ENCODE assay signal across 23 mouse cellular contexts in the genomic region with DNA sequence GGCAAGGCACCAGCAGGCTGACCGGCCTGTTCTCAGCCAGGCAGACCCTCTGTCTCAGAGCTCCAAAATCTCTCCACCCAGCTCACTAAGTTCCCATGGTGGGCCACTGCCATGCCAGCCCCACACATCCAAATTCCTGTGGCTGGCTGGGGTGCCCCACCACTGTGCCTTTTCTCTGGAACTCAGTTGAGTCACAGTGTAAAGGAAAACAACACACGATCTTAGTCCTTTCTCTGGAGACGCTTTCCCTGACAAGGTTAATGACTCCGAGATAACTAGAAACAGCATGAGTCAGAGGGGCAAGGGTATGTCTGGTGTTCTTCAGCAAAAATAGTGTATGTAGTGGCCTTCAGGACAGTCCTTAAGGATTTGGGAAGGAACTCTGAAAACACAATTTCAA. TPM values are rescaled to one million over a fixed set of nuclear protein-coding genes. Genes with fewer than 3 reads are reported as not detected.
A peak's percentile ranks its signal among the peaks of the same experiment; 100 is the strongest.
DNase-seq lines count a peak whose midpoint lies in the region; ATAC-seq and TF ChIP-seq lines count a peak whose summit lies in the region.
"Had no signal": no experiment of that assay in that cellular context is flagged by ENCODE, and none has a peak within 500 bp of the region (broad histone marks: within the 10 kb centered on the region; RNA-seq: fewer than 3 reads in every experiment).

No protein-coding gene starts in this region.

- no peaks in the 10 kb centered on the region for H3K36me3 ChIP-seq in stomach, postnatal 0 days (ENCODE audit: control insufficient read depth, insufficient read depth, low read length)
- H3K36me3 ChIP-seq: embryonic facial prominence, embryonic 13.5 days; heart, embryonic 10.5 days; hindbrain, embryonic 12.5 days had no signal

- H3K27me3 ChIP-seq in stomach, postnatal 0 days (ENCODE audit: control insufficient read depth, insufficient read depth, low read length): no peaks in the 10 kb centered on the region
- H3K27me3 ChIP-seq: embryonic facial prominence, embryonic 13.5 days; forebrain, embryonic 13.5 days; hindbrain, embryonic 12.5 days had no signal

- no peak overlapping the region for H3K27ac ChIP-seq in stomach, postnatal 0 days (replicated peaks)
- H3K27ac ChIP-seq: embryonic facial prominence, embryonic 13.5 days; forebrain, embryonic 13.5 days; gastrocnemius, adult 2 months; heart, embryonic 10.5 days; hindbrain, embryonic 12.5 days had no signal

- no peak overlapping the region for H3K9ac ChIP-seq in stomach, postnatal 0 days (ENCODE audit: low read length)
- H3K9ac ChIP-seq: embryonic facial prominence, embryonic 13.5 days; forebrain, embryonic 13.5 days; hindbrain, embryonic 12.5 days had no signal

- no peak overlapping the region for H3K4me2 ChIP-seq in stomach, postnatal 0 days (replicated peaks; ENCODE audit: low read depth)
- H3K4me2 ChIP-seq: embryonic facial prominence, embryonic 13.5 days; forebrain, embryonic 13.5 days; hindbrain, embryonic 12.5 days had no signal

- peak; percentile 20 to 72 for DNase-seq in adrenal gland, adult (ENCODE audit: inconsistent age in 2 of 2, low spot score in 1 of 2)
- DNase-seq in adrenal gland, postnatal 4 days (ENCODE audit: low spot score in 2 of 2): no peak
- DNase-seq in 3134 (ENCODE audit: extremely low read depth, insufficient read length, low spot score): peak; percentile 40
- DNase-seq in NIH3T3 (ENCODE audit: low read depth): peak; percentile 47
- peak; percentile 12 to 20 for DNase-seq in adrenal gland, postnatal 36 days
- DNase-seq in stomach, postnatal 0 days (ENCODE audit: low spot score): no peak
- DNase-seq in right cerebral cortex, adult 18-20 months: no peak
- no peak for DNase-seq in heart, adult 18-20 months
- DNase-seq: cerebellum, adult 18-20 months; cerebellum, adult 9-11 months; cerebellum, postnatal 36 days; gastrocnemius, adult 2 months; gastrocnemius, postnatal 25 days; heart, postnatal 10 days; heart, postnatal 4 days had no signal

- no peak for ATAC-seq in stomach, postnatal 0 days (ENCODE audit: low FRiP score, low TSS enrichment)
- ATAC-seq: activated CD4-positive, CD25-positive, alpha-beta regulatory T cell, adult 4 months; forebrain, embryonic 13.5 days; hindbrain, embryonic 16.5 days; inflammation-experienced regulatory T-cells, adult 6 months; intestine, postnatal 0 days had no signal

- TF ChIP-seq EP300 in stomach, postnatal 0 days (optimal IDR thresholded peaks at IDR 0.05): no peak

- H3K4me3 ChIP-seq in stomach, postnatal 0 days (ENCODE audit: low read depth, low read length): no peak overlapping the region
- H3K4me3 ChIP-seq: embryonic facial prominence, embryonic 13.5 days; forebrain, embryonic 13.5 days; gastrocnemius, adult 2 months; heart, embryonic 10.5 days; hindbrain, embryonic 12.5 days had no signal

- WGBS in stomach, postnatal 0 days: 53% methylated on average over 4 of the region's 4 CpGs

- no peak for TF ChIP-seq CTCF in stomach, postnatal 0 days (IDR thresholded peaks at IDR 0.05; ENCODE audit: low read depth)

- no peaks in the 10 kb centered on the region for H3K9me3 ChIP-seq in stomach, postnatal 0 days (ENCODE audit: control insufficient read depth, low read length)
- H3K9me3 ChIP-seq: embryonic facial prominence, embryonic 13.5 days; forebrain, embryonic 13.5 days; hindbrain, embryonic 12.5 days had no signal

- H3K4me1 ChIP-seq in stomach, postnatal 0 days (replicated peaks; ENCODE audit: control insufficient read depth, insufficient read depth): no peaks in the 10 kb centered on the region
- H3K4me1 ChIP-seq: embryonic facial prominence, embryonic 13.5 days; forebrain, embryonic 13.5 days; heart, embryonic 10.5 days; hindbrain, embryonic 12.5 days had no signal

RNA-seq across cellular contexts. Expression of a gene that starts 23.6 kb away (rescaled TPM):
- total RNA-seq in adrenal gland, postnatal 4 days (2021): 10 to 100 TPM; 10.0 to 11.8 TPM
- 1 to 10 TPM; 6.1 to 8.0 TPM for total RNA-seq in adrenal gland, postnatal 36 days (2021)
- polyA plus RNA-seq in stomach, postnatal 0 days (2015; fragmentation: Nextera tagmentation; extraction: Ambion mirVana): 4.1 and 4.9 TPM in 2 replicates
- 1 to 10 TPM; 3.1 to 4.7 TPM for total RNA-seq in heart, adult 18-20 months (2021)

RNA-seq across cellular contexts. Expression of a gene that starts 25.2 kb away (rescaled TPM):
- not detected for total RNA-seq in adrenal gland, postnatal 4 days (2021)
- under 1 TPM in 1 of 2 experiments, not detected in 1; 0.10 TPM for total RNA-seq in adrenal gland, postnatal 36 days (2021)
- polyA plus RNA-seq in stomach, postnatal 0 days (2015; fragmentation: Nextera tagmentation; extraction: Ambion mirVana): not detected in 2 replicates
- not detected for total RNA-seq in heart, adult 18-20 months (2021)
- total RNA-seq: gastrocnemius, adult 2 months had no signal
- polyA plus RNA-seq: intestine, postnatal 0 days had no signal

RNA-seq across cellular contexts. Expression of a gene that starts 57.7 kb away (rescaled TPM):
- 10 to 100 TPM; 79.4 to 81.4 TPM for total RNA-seq in adrenal gland, postnatal 4 days (2021)
- total RNA-seq in adrenal gland, postnatal 36 days (2021): 10 to 100 TPM; 73.6 to 91.7 TPM
- 103 and 104 TPM in 2 replicates for polyA plus RNA-seq in stomach, postnatal 0 days (2015; fragmentation: Nextera tagmentation; extraction: Ambion mirVana)
- total RNA-seq in heart, adult 18-20 months (2021): 10 to 100 TPM; 43.3 to 47.3 TPM

Comparison
In these comparisons a context has a peak if more than half of its experiments do, and no peak if none do; other contexts are left out.
1. DNase-seq: peak in adrenal gland, adult (2 of 2), 3134 (single experiment), NIH3T3 (single experiment) and adrenal gland, postnatal 36 days (2 of 2); none in adrenal gland, postnatal 4 days (0 of 2), stomach, postnatal 0 days (single experiment), right cerebral cortex, adult 18-20 months (single experiment) and heart, adult 18-20 months (0 of 2).